Mouse (Mus musculus): ENCODE data around the gene Ctla4. TPM values are rescaled to one million over a fixed set of nuclear protein-coding genes. Genes with fewer than 3 reads are reported as not detected.

Ctla4 gene
- polyA plus RNA-seq, 1 experiment = not detected

GRCm38 (mm10) chr1:60938974-60939373, 52.2 kb downstream of the Ctla4 start:
- H3K27me3 ChIP-seq (ENCODE audit: control insufficient read depth, insufficient read depth, insufficient read length) = peaks cover 4% of the 10 kb centered on the region
- H3ac ChIP-seq (ENCODE audit: control insufficient read depth, insufficient read length) = no peak overlapping the region
- H3K36me3 ChIP-seq (ENCODE audit: control insufficient read depth, insufficient read depth) = no peaks in the 10 kb centered on the region
- TF ChIP-seq MAX (IDR thresholded peaks at IDR 0.05; ENCODE audit: low read depth) (no peak), CEBPB (IDR thresholded peaks at IDR 0.05; ENCODE audit: insufficient read depth, poor library complexity, severe bottlenecking) (no peak), REST (IDR thresholded peaks at IDR 0.05; ENCODE audit: insufficient read depth, insufficient read length) (no peak), TCF3 (IDR thresholded peaks at IDR 0.05; ENCODE audit: insufficient read length, low read depth) (no peak), E2F4 (IDR thresholded peaks at IDR 0.05; ENCODE audit: insufficient read depth) (no peak), POLR2AphosphoS2 (IDR thresholded peaks at IDR 0.05; ENCODE audit: insufficient read length, low read depth) (no peak), TCF12 (IDR thresholded peaks at IDR 0.05; ENCODE audit: insufficient read depth, poor library complexity, severe bottlenecking) (no peak), USF1 (IDR thresholded peaks at IDR 0.05; ENCODE audit: low read depth) (no peak), MYOD1 (IDR thresholded peaks at IDR 0.05; ENCODE audit: control insufficient read depth in 1 of 3, insufficient read length in 2 of 3, low read depth in 2 of 3) (no peak), POLR2A (IDR thresholded peaks at IDR 0.05; ENCODE audit: insufficient read length, low read depth) (no peak), MYOG (IDR thresholded peaks at IDR 0.05; ENCODE audit: control insufficient read depth in 1 of 3, insufficient read depth in 1 of 3, insufficient read length in 2 of 3, low read depth in 2 of 3) (no peak), SRF (IDR thresholded peaks at IDR 0.05; ENCODE audit: control insufficient read depth, insufficient read length, low read depth) (no peak)
- H3K79me2 ChIP-seq (ENCODE audit: control insufficient read depth, insufficient read depth) = no peaks in the 10 kb centered on the region
- H3K4me2 ChIP-seq (ENCODE audit: low read depth) = no peak overlapping the region
- H3K4me3 ChIP-seq = no peak overlapping the region

GRCm38 (mm10) chr1:60940023-60940422, 53.2 kb downstream of the Ctla4 start:
- H3K4me3 ChIP-seq = no peak overlapping the region
- peaks cover 4% of the 10 kb centered on the region for H3K27me3 ChIP-seq (ENCODE audit: control insufficient read depth, insufficient read depth, insufficient read length)
- H3K4me2 ChIP-seq (ENCODE audit: low read depth) = no peak overlapping the region
- H3K36me3 ChIP-seq (ENCODE audit: control insufficient read depth, insufficient read depth) = no peaks in the 10 kb centered on the region
- H3K79me2 ChIP-seq (ENCODE audit: control insufficient read depth, insufficient read depth) = no peaks in the 10 kb centered on the region
- no peak for TF ChIP-seq TCF3 (IDR thresholded peaks at IDR 0.05; ENCODE audit: insufficient read length, low read depth)
- TF ChIP-seq TCF12 (IDR thresholded peaks at IDR 0.05; ENCODE audit: insufficient read depth, poor library complexity, severe bottlenecking) = no peak
- no peak overlapping the region for H3ac ChIP-seq (ENCODE audit: control insufficient read depth, insufficient read length)

- H3K27me3 ChIP-seq (ENCODE audit: control insufficient read depth, insufficient read depth, insufficient read length) = peaks cover 4% of the 10 kb centered on the region
- no peaks in the 10 kb centered on the region for H3K79me2 ChIP-seq (ENCODE audit: control insufficient read depth, insufficient read depth)
- no peaks in the 10 kb centered on the region for H3K36me3 ChIP-seq (ENCODE audit: control insufficient read depth, insufficient read depth)
- no peak overlapping the region for H3ac ChIP-seq (ENCODE audit: control insufficient read depth, insufficient read length)
- TF ChIP-seq MYOG (IDR thresholded peaks at IDR 0.05; ENCODE audit: control insufficient read depth in 1 of 3, insufficient read depth in 1 of 3, insufficient read length in 2 of 3, low read depth in 2 of 3) (no peak), CEBPB (IDR thresholded peaks at IDR 0.05; ENCODE audit: insufficient read depth, poor library complexity, severe bottlenecking) (no peak), SRF (IDR thresholded peaks at IDR 0.05; ENCODE audit: control insufficient read depth, insufficient read length, low read depth) (no peak), TCF3 (IDR thresholded peaks at IDR 0.05; ENCODE audit: insufficient read length, low read depth) (no peak), E2F4 (IDR thresholded peaks at IDR 0.05; ENCODE audit: insufficient read depth) (no peak), POLR2A (IDR thresholded peaks at IDR 0.05; ENCODE audit: insufficient read length, low read depth) (no peak), TCF12 (IDR thresholded peaks at IDR 0.05; ENCODE audit: insufficient read depth, poor library complexity, severe bottlenecking) (no peak), REST (IDR thresholded peaks at IDR 0.05; ENCODE audit: insufficient read depth, insufficient read length) (no peak), MAX (IDR thresholded peaks at IDR 0.05; ENCODE audit: low read depth) (no peak)
- H3K4me2 ChIP-seq (ENCODE audit: low read depth) = no peak overlapping the region
- no peak overlapping the region for H3K4me3 ChIP-seq
Observed at GRCm38 (mm10) chr1:60940620-60941019, 53.8 kb downstream of the Ctla4 start.

- TF ChIP-seq TCF12 (IDR thresholded peaks at IDR 0.05; ENCODE audit: insufficient read depth, poor library complexity, severe bottlenecking) (no peak), POLR2AphosphoS2 (IDR thresholded peaks at IDR 0.05; ENCODE audit: insufficient read length, low read depth) (no peak), REST (IDR thresholded peaks at IDR 0.05; ENCODE audit: insufficient read depth, insufficient read length) (no peak), SRF (IDR thresholded peaks at IDR 0.05; ENCODE audit: control insufficient read depth, insufficient read length, low read depth) (no peak), MYOG (IDR thresholded peaks at IDR 0.05; ENCODE audit: control insufficient read depth in 1 of 3, insufficient read depth in 1 of 3, insufficient read length in 2 of 3, low read depth in 2 of 3) (no peak)
- no peaks in the 10 kb centered on the region for H3K36me3 ChIP-seq (ENCODE audit: control insufficient read depth, insufficient read depth)
- H3K27me3 ChIP-seq (ENCODE audit: control insufficient read depth, insufficient read depth, insufficient read length) = peaks cover 3% of the 10 kb centered on the region
- no peak overlapping the region for H3ac ChIP-seq (ENCODE audit: control insufficient read depth, insufficient read length)
- H3K79me2 ChIP-seq (ENCODE audit: control insufficient read depth, insufficient read depth) = no peaks in the 10 kb centered on the region
- no peak overlapping the region for H3K4me2 ChIP-seq (ENCODE audit: low read depth)
- no peak overlapping the region for H3K4me3 ChIP-seq
Observed at GRCm38 (mm10) chr1:60941056-60942048, 54.6 kb downstream of the Ctla4 start.

- Histone ChIP-seq H3K36me3 (ENCODE audit: control insufficient read depth, insufficient read depth) (no peaks in the 10 kb centered on the region), H3K4me2 (ENCODE audit: low read depth) (no peak overlapping the region), H3K27me3 (ENCODE audit: control insufficient read depth, insufficient read depth, insufficient read length) (no peaks in the 10 kb centered on the region), H3K79me2 (ENCODE audit: control insufficient read depth, insufficient read depth) (no peaks in the 10 kb centered on the region), H3ac (ENCODE audit: control insufficient read depth, insufficient read length) (no peak overlapping the region), H3K4me3 (no peak overlapping the region)
- TF ChIP-seq E2F4 (IDR thresholded peaks at IDR 0.05; ENCODE audit: insufficient read depth) = no peak
- TF ChIP-seq REST (IDR thresholded peaks at IDR 0.05; ENCODE audit: insufficient read depth, insufficient read length) = no peak
- TF ChIP-seq TCF12 (IDR thresholded peaks at IDR 0.05; ENCODE audit: insufficient read depth, poor library complexity, severe bottlenecking) = no peak
- no peak for TF ChIP-seq CEBPB (IDR thresholded peaks at IDR 0.05; ENCODE audit: insufficient read depth, poor library complexity, severe bottlenecking)
- TF ChIP-seq SRF (IDR thresholded peaks at IDR 0.05; ENCODE audit: control insufficient read depth, insufficient read length, low read depth) = no peak
- TF ChIP-seq POLR2AphosphoS2 (IDR thresholded peaks at IDR 0.05; ENCODE audit: insufficient read length, low read depth) = no peak
- no peak for TF ChIP-seq POLR2A (IDR thresholded peaks at IDR 0.05; ENCODE audit: insufficient read length, low read depth)
Observed at GRCm38 (mm10) chr1:60942921-60943320, 56.1 kb downstream of the Ctla4 start.
